Mouse (Mus musculus) midbrain, embryonic 12.5 days (tissue): ENCODE data around the gene Thoc3. TPM values are rescaled to one million over a fixed set of nuclear protein-coding genes. Genes with fewer than 3 reads are reported as not detected.

ENCODE experiments used
- ATAC-seq: fragments of 200-750 bp; cut with Nextera tagmentation; 2 replicates; pipeline ENCODE4 v1.8.0; 2017; ENCODE audit warnings: low read depth, moderate TSS enrichment, moderate library complexity; ENCODE audit not compliant: low FRiP score
- H3K27ac ChIP-seq: fragments of 300-500 bp; sonication (generic); replicated peaks from 2 replicates; pipeline ENCODE4 v1.5.1; 2016; ENCODE audit warnings: mild to moderate bottlenecking
- H3K27me3 ChIP-seq: fragments of 300-500 bp; sonication (generic); 2 replicates; pipeline ENCODE4 v1.6.1; 2016; ENCODE audit warnings: mild to moderate bottlenecking
- H3K36me3 ChIP-seq: fragments of 300-500 bp; sonication (generic); 2 replicates; pipeline ENCODE4 v1.6.1; 2016
- H3K4me1 ChIP-seq: fragments of 300-500 bp; sonication (generic); 2 replicates; pipeline ENCODE4 v1.6.1; 2016
- H3K4me2 ChIP-seq: fragments of 300-500 bp; sonication (generic); replicated peaks from 2 replicates; pipeline ENCODE4 v1.6.1; 2016; ENCODE audit warnings: mild to moderate bottlenecking, moderate library complexity
- H3K4me3 ChIP-seq: fragments of 300-500 bp; sonication (generic); 2 replicates; pipeline ENCODE4 v1.5.1; 2016; ENCODE audit warnings: mild to moderate bottlenecking
- H3K9ac ChIP-seq: fragments of 300-500 bp; sonication (generic); replicated peaks from 2 replicates; pipeline ENCODE4 v1.6.1; 2016; ENCODE audit warnings: mild to moderate bottlenecking, moderate library complexity
- H3K9me3 ChIP-seq: fragments of 300-500 bp; sonication (generic); 2 replicates; pipeline ENCODE4 v1.6.1; 2016; ENCODE audit warnings: mild to moderate bottlenecking
- WGBS: fragments of 180-500 bp; shearing (Covaris S2); methylation state at CpG from one replicate; pipeline ENCODE4 v1.1.7; 2016; 5-methylcytosine and 5-hydroxymethylcytosine counted together
- polyA plus RNA-seq: library from polyadenylated mRNA; unstranded; fragments of >200 nt; fragmentation: Nextera tagmentation; extraction: Ambion mirVana; gene quantifications from 2 replicates; pipeline ENCODE4 v1.2.1, GENCODE M21; 2016

Thoc3 gene
- polyA plus RNA-seq, 1 experiment from 2014 or later, result 147 TPM

DNA sequence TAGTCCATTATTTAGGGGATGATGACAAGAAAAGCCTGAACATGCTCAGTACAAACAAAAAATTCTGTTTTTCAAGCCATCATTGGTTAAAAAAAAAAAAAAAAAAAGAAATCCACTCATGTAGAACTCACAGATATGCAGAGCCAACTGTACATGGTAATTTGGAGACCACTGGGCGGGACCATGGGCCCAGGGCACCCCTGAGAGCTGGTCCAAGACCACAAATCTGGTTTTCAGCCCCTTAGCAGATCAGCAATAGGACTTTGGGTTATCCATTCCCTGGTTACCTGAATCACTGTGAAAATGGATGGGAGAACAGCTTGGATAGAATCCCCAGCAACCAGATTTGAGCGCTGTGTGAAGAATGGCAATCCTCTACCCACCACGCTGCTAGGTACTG lies 57.0 kb downstream of the Thoc3 start:
- WGBS, result 91% methylated on average over 3 of the region's 3 CpGs
- Histone ChIP-seq H3K27me3 (no peaks in the 10 kb centered on the region), H3K4me1 (peaks cover 11% of the 10 kb centered on the region), H3K36me3 (no peaks in the 10 kb centered on the region), H3K4me2 (no peak overlapping the region), H3K9ac (no peak overlapping the region), H3K9me3 (no peaks in the 10 kb centered on the region), H3K27ac (no peak overlapping the region), H3K4me3 (no peak overlapping the region)
- no peak for ATAC-seq

Other genes starting within 250 kb of the Thoc3 start
- 22.0 and 22.6 TPM in 2 replicates for gene Cplx2, start 97.5 kb downstream of the Thoc3 start, polyA plus RNA-seq
- gene Simc1, start 34.9 kb upstream of the Thoc3 start, polyA plus RNA-seq, result 18.7 and 20.6 TPM in 2 replicates
- 257 and 260 TPM in 2 replicates for gene 4833439L19Rik, start 96.6 kb upstream of the Thoc3 start, polyA plus RNA-seq
- gene Arl10, start 106.2 kb upstream of the Thoc3 start, polyA plus RNA-seq, result 47.9 and 54.9 TPM in 2 replicates
- gene Nop16, start 121.2 kb upstream of the Thoc3 start, polyA plus RNA-seq, result 55.4 and 64.8 TPM in 2 replicates
- 162 and 170 TPM in 2 replicates for gene Higd2a, start 121.4 kb upstream of the Thoc3 start, polyA plus RNA-seq
- gene Cltb, start 142.5 kb upstream of the Thoc3 start, polyA plus RNA-seq, result 38.8 and 43.5 TPM in 2 replicates
- gene Faf2, start 152.9 kb upstream of the Thoc3 start, polyA plus RNA-seq, result 79.2 and 79.5 TPM in 2 replicates
- 109 and 110 TPM in 2 replicates for gene Rnf44, start 225.1 kb upstream of the Thoc3 start, polyA plus RNA-seq
- gene Cdhr2, start 232.6 kb upstream of the Thoc3 start, polyA plus RNA-seq, result 0.04 and 0.10 TPM in 2 replicates